Mouse (Mus musculus) hindbrain, postnatal 0 days (tissue): ENCODE measurements around the gene 1700008O03Rik. TPM values are rescaled to one million over a fixed set of nuclear protein-coding genes. Genes with fewer than 3 reads are reported as not detected.
A peak's percentile ranks its signal among the peaks of the same experiment; 100 is the strongest.

Experiments used
- ATAC-seq: fragments of 200-750 bp; cut with Nextera tagmentation; 2 replicates; pipeline ENCODE4 v1.8.0; 2017; ENCODE audit warnings: mild to moderate bottlenecking, moderate TSS enrichment, moderate library complexity
- DNase-seq: peaks from one replicate; pipeline ENCODE4 v3.0.0-alpha.2; 2015; ENCODE audit warnings: low spot score
- H3K27ac ChIP-seq: fragments of 300-500 bp; sonication (generic); 2 replicates; pipeline ENCODE4 v1.5.1; 2014; ENCODE audit warnings: mild to moderate bottlenecking
- H3K27me3 ChIP-seq: fragments of 300-500 bp; sonication (generic); 2 replicates; pipeline ENCODE4 v1.6.1; 2014; ENCODE audit warnings: low read length, mixed read lengths; ENCODE audit not compliant: insufficient read depth
- H3K36me3 ChIP-seq: fragments of 300-500 bp; sonication (generic); 2 replicates; pipeline ENCODE4 v1.6.1; 2014; ENCODE audit warnings: low read length, mixed read lengths; ENCODE audit not compliant: insufficient read depth
- H3K4me1 ChIP-seq: fragments of 300-500 bp; sonication (generic); 2 replicates; pipeline ENCODE4 v1.6.1; 2014; ENCODE audit warnings: antibody characterized with exemption, low read length, mixed read lengths; ENCODE audit not compliant: insufficient read depth
- H3K4me2 ChIP-seq: fragments of 300-500 bp; sonication (generic); 2 replicates; pipeline ENCODE4 v1.6.1; 2014; ENCODE audit warnings: low read depth, mild to moderate bottlenecking, low read length, moderate library complexity, mixed read lengths
- H3K4me3 ChIP-seq: fragments of 300-500 bp; sonication (generic); 2 replicates; pipeline ENCODE4 v1.5.1; 2014; ENCODE audit warnings: low read length
- H3K9ac ChIP-seq: fragments of 300-500 bp; sonication (generic); replicated peaks from 2 replicates; pipeline ENCODE4 v1.6.1; 2014; ENCODE audit warnings: mild to moderate bottlenecking, low read length, moderate library complexity, mixed read lengths
- H3K9me3 ChIP-seq: fragments of 300-500 bp; sonication (generic); 2 replicates; pipeline ENCODE4 v1.6.1; 2016; ENCODE audit warnings: low read length, mixed read lengths
- CTCF ChIP-seq: IDR thresholded peaks from 2 replicates; pipeline ENCODE4 v1.5.1; 2016; ENCODE audit warnings: antibody characterized with exemption, control low read depth, low read depth
- WGBS: fragments of 180-500 bp; shearing (Covaris S2); extraction: QIAGEN DNeasy Blood & Tissue Kit; methylation state at CpG from one replicate; pipeline ENCODE4 v1.1.7; 2014; 5-methylcytosine and 5-hydroxymethylcytosine counted together
- polyA plus RNA-seq: library from polyadenylated mRNA; unstranded; fragments of >200 nt; fragmentation: Nextera tagmentation; extraction: Ambion mirVana; gene quantifications from 2 replicates; pipeline ENCODE4 v1.2.1, GENCODE M21; 2015
- total RNA-seq: library from RNA; depleted of rRNA; stranded (reverse); fragments of >200 nt; gene quantifications from 2 replicates; pipeline ENCODE4 v1.2.3, GENCODE M21; 2014

Gene 1700008O03Rik
- total and polyA plus RNA-seq, 2 experiments from 2014 or later, result 1.4 to 3.3 TPM

GRCm38 (mm10) chr7:44360792-44361301, 24.8 kb downstream of the 1700008O03Rik start:
- peak; percentile 52 for TF ChIP-seq CTCF
- H3K4me1 ChIP-seq, result peaks cover 9% of the 10 kb centered on the region
- H3K36me3 ChIP-seq, result no peaks in the 10 kb centered on the region
- peak overlapping the region; percentile 51 for H3K4me3 ChIP-seq
- peak overlapping the region; percentile 88; the same call in 1 of the 2 replicates for H3K27ac ChIP-seq
- peak overlapping the region; percentile 93 for H3K4me2 ChIP-seq
- ATAC-seq (peak; percentile 61), DNase-seq (peak; percentile 71)
- WGBS, result 7% methylated on average over 21 of the region's 21 CpGs
- 0 out of 2 replicates have a peak, but pooled peaks cover 4% of the 10 kb centered on the region for H3K27me3 ChIP-seq
- no peaks in the 10 kb centered on the region for H3K9me3 ChIP-seq
- H3K9ac ChIP-seq, result peak overlapping the region; percentile 54; the same call in 1 of the 2 replicates

GRCm38 (mm10) chr7:44359908-44360672, 25.5 kb downstream of the 1700008O03Rik start:
- ATAC-seq (peak; percentile 73), DNase-seq (peak; percentile 98)
- Histone ChIP-seq H3K4me3 (peak overlapping the region; percentile 51), H3K4me1 (peaks cover 9% of the 10 kb centered on the region), H3K27ac (peak overlapping the region; percentile 88), H3K27me3 (peaks cover 6% of the 10 kb centered on the region; the same call in 1 of the 2 replicates), H3K36me3 (no peaks in the 10 kb centered on the region), H3K9me3 (no peaks in the 10 kb centered on the region), H3K4me2 (peak overlapping the region; percentile 93), H3K9ac (peak overlapping the region; percentile 58)
- TF ChIP-seq CTCF, result peak; percentile 49
- under 1% methylated on average over 53 of the region's 54 CpGs for WGBS

- DNase-seq (peak; percentile 67), ATAC-seq (peak; percentile 31; the same call in 1 of the 2 replicates)
- 4% methylated on average over 17 of the region's 26 CpGs for WGBS
- peak overlapping the region; percentile 51 for H3K4me3 ChIP-seq
- peak overlapping the region; percentile 58 for H3K9ac ChIP-seq
- H3K36me3 ChIP-seq, result no peaks in the 10 kb centered on the region
- TF ChIP-seq CTCF, result no peak
- H3K27ac ChIP-seq, result peak overlapping the region; percentile 88
- peak overlapping the region; percentile 93 for H3K4me2 ChIP-seq
- peaks cover 9% of the 10 kb centered on the region for H3K4me1 ChIP-seq
- peaks cover 12% of the 10 kb centered on the region; the same call in 1 of the 2 replicates for H3K27me3 ChIP-seq
- H3K9me3 ChIP-seq, result no peaks in the 10 kb centered on the region
These were observed 26.6 kb downstream of the 1700008O03Rik start for GRCm38 (mm10) chr7:44358886-44359654.

- ATAC-seq (no peak), DNase-seq (no peak)
- no peak overlapping the region for H3K27ac ChIP-seq
- 23% methylated on average over 5 of the region's 5 CpGs for WGBS
- no peak overlapping the region for H3K4me3 ChIP-seq
- no peaks in the 10 kb centered on the region for H3K36me3 ChIP-seq
- TF ChIP-seq CTCF, result no peak
- no peaks in the 10 kb centered on the region for H3K9me3 ChIP-seq
- H3K9ac ChIP-seq, result no peak overlapping the region
- peaks cover 19% of the 10 kb centered on the region; the same call in 1 of the 2 replicates for H3K27me3 ChIP-seq
- H3K4me1 ChIP-seq, result peaks cover 9% of the 10 kb centered on the region
- no peak overlapping the region for H3K4me2 ChIP-seq
These were observed 27.6 kb downstream of the 1700008O03Rik start for GRCm38 (mm10) chr7:44358012-44358411.

GRCm38 (mm10) chr7:44357531-44357930, 28.1 kb downstream of the 1700008O03Rik start:
- 23% methylated on average over 10 of the region's 10 CpGs for WGBS
- Histone ChIP-seq H3K27ac (no peak overlapping the region), H3K36me3 (no peaks in the 10 kb centered on the region), H3K4me3 (no peak overlapping the region), H3K27me3 (peaks cover 22% of the 10 kb centered on the region; the same call in 1 of the 2 replicates), H3K9ac (no peak overlapping the region), H3K9me3 (no peaks in the 10 kb centered on the region), H3K4me2 (no peak overlapping the region), H3K4me1 (peaks cover 9% of the 10 kb centered on the region)
- DNase-seq, result peak; percentile 23
- no peak for ATAC-seq
- peak; percentile 17; the same call in 1 of the 2 replicates for TF ChIP-seq CTCF

GRCm38 (mm10) chr7:44356590-44357481, 28.8 kb downstream of the 1700008O03Rik start:
- peaks cover 9% of the 10 kb centered on the region for H3K4me1 ChIP-seq
- H3K9me3 ChIP-seq, result no peaks in the 10 kb centered on the region
- H3K4me3 ChIP-seq, result no peak overlapping the region
- no peak overlapping the region for H3K9ac ChIP-seq
- no peak overlapping the region for H3K4me2 ChIP-seq
- DNase-seq (peak; percentile 18), ATAC-seq (no peak)
- H3K27ac ChIP-seq, result no peak overlapping the region
- WGBS, result 11% methylated on average over 35 of the region's 35 CpGs
- no peaks in the 10 kb centered on the region for H3K36me3 ChIP-seq
- peaks cover 25% of the 10 kb centered on the region; the same call in 1 of the 2 replicates for H3K27me3 ChIP-seq
- no peak for TF ChIP-seq CTCF
